8 mouse cellular contexts compared by ENCODE assay signal in genomic region chr5:137786109-137786942, GRCm38 (mm10). TPM values are rescaled to one million over a fixed set of nuclear protein-coding genes. Genes with fewer than 3 reads are reported as not detected.
A peak's percentile ranks its signal among the peaks of the same experiment; 100 is the strongest.
DNase-seq lines count a peak whose midpoint lies in the region; ATAC-seq lines count a peak whose summit lies in the region.

No protein-coding gene starts in this region.

- H3K4me1 ChIP-seq in hindbrain, embryonic 12.5 days, result peaks cover 44% of the 10 kb centered on the region

- peak overlapping the region; percentile 90 for H3K4me3 ChIP-seq in hindbrain, embryonic 12.5 days

- DNase-seq in NIH3T3 (ENCODE audit: low read depth), result peak; percentile 100
- peak; percentile 100 for DNase-seq in cerebellum, postnatal 10 days
- peak; percentile 99 for DNase-seq in frontal cortex, postnatal 10 days (ENCODE audit: low spot score in 2 of 2)
- peak; percentile 99 for DNase-seq in layer of hippocampus, postnatal 14 days (ENCODE audit: low spot score in 2 of 2)
- DNase-seq in lung, postnatal 14 days, result peak; percentile 99
- DNase-seq in retina, adult 2 months (ENCODE audit: low read depth, low spot score), result peak; percentile 100
- peak; percentile 98 to 99 for DNase-seq in thymus, postnatal 36 days

- H3K27ac ChIP-seq in hindbrain, embryonic 12.5 days, result peak overlapping the region; percentile 99

- ATAC-seq in hindbrain, embryonic 12.5 days (ENCODE audit: low FRiP score), result peak; percentile 87

- peak overlapping the region; percentile 78 for H3K4me2 ChIP-seq in hindbrain, embryonic 12.5 days (replicated peaks)

- peaks cover 31% of the 10 kb centered on the region for H3K36me3 ChIP-seq in hindbrain, embryonic 12.5 days

- H3K9ac ChIP-seq in hindbrain, embryonic 12.5 days, result peak overlapping the region; percentile 97

- under 1% methylated on average over 77 of the region's 79 CpGs for WGBS in hindbrain, embryonic 12.5 days

- H3K9me3 ChIP-seq in hindbrain, embryonic 12.5 days (replicated peaks), result no peaks in the 10 kb centered on the region

- H3K27me3 ChIP-seq in hindbrain, embryonic 12.5 days, result peaks cover 3% of the 10 kb centered on the region; the same call in 1 of the 2 replicates

RNA-seq across cellular contexts. Expression of gene Mepce, which starts 1.1 kb away (rescaled TPM):
- polyA plus RNA-seq in hindbrain, embryonic 12.5 days (2016; fragmentation: Nextera tagmentation; extraction: Ambion mirVana), result 11.0 and 14.8 TPM in 2 replicates
- 10 to 100 TPM; 33.4 to 42.0 TPM for total RNA-seq in layer of hippocampus, postnatal 14 days (2021)

RNA-seq across cellular contexts. Expression of gene Zcwpw1, which starts 1.3 kb away (rescaled TPM):
- polyA plus RNA-seq in hindbrain, embryonic 12.5 days (2016; fragmentation: Nextera tagmentation; extraction: Ambion mirVana), result 19.5 and 20.1 TPM in 2 replicates
- total RNA-seq in layer of hippocampus, postnatal 14 days (2021), result 1 to 10 TPM; 5.0 to 5.7 TPM

RNA-seq across cellular contexts. Expression of gene Ppp1r35, which starts 7.7 kb away (rescaled TPM):
- polyA plus RNA-seq in hindbrain, embryonic 12.5 days (2016; fragmentation: Nextera tagmentation; extraction: Ambion mirVana), result 55.1 and 59.7 TPM in 2 replicates
- total RNA-seq in layer of hippocampus, postnatal 14 days (2021), result 10 to 100 TPM; 24.2 to 27.3 TPM

RNA-seq across cellular contexts. Expression of gene Tsc22d4, which starts 40.8 kb away (rescaled TPM):
- polyA plus RNA-seq in hindbrain, embryonic 12.5 days (2016; fragmentation: Nextera tagmentation; extraction: Ambion mirVana), result 81.8 and 82.9 TPM in 2 replicates
- 100 to 1,000 TPM; 213 to 225 TPM for total RNA-seq in layer of hippocampus, postnatal 14 days (2021)

RNA-seq across cellular contexts. Expression of gene Nyap1, which starts 44.9 kb away (rescaled TPM):
- polyA plus RNA-seq in hindbrain, embryonic 12.5 days (2016; fragmentation: Nextera tagmentation; extraction: Ambion mirVana), result 20.9 and 22.2 TPM in 2 replicates
- 10 to 100 TPM; 73.9 to 75.0 TPM for total RNA-seq in layer of hippocampus, postnatal 14 days (2021)

Comparison
In these comparisons a context has a peak if more than half of its experiments do, and no peak if none do; other contexts are left out.
1. Peak in every context shown above with its lines: DNase-seq, ATAC-seq, H3K4me3 ChIP-seq and H3K27ac ChIP-seq.